Mouse (Mus musculus) left cerebral cortex, adult 6 months (tissue): ENCODE measurements around the gene Stard13. TPM values are rescaled to one million over a fixed set of nuclear protein-coding genes. Genes with fewer than 3 reads are reported as not detected.

Experiments used
- long read RNA-seq, 2 experiments: library from polyadenylated mRNA; unstranded; transcript quantifications; one replicate each; pipeline ENCODE4 v2.0.0; 2019 to 2020
- polyA plus RNA-seq: library from polyadenylated mRNA; unstranded; fragments of <200 nt; fragmentation: Nextera tagmentation; gene quantifications from 2 replicates; pipeline ENCODE4 v1.2.3, GENCODE M21; 2021

Stard13 gene
- 2.5 and 2.8 TPM in 2 replicates for polyA plus RNA-seq
- long read RNA-seq, experiment 1, partial matches to known transcripts = 1 of 4 reads
- long read RNA-seq, experiment 1, other reads (novel, unspliced or antisense) = 3 of 4 reads
- long read RNA-seq, experiment 2, partial matches to known transcripts = 0 of 5 reads
- long read RNA-seq, experiment 2, other reads (novel, unspliced or antisense) = 5 of 5 reads

GRCm38 (mm10) chr5:151233400-151234031, at the start of gene Stard13:
Gene Stard13 (minus strand): TSS chr5:151233836.

Other genes starting within 250 kb of the Stard13 start
- gene Gm42906, start 194.3 kb upstream of the Stard13 start, polyA plus RNA-seq = not detected in 2 replicates